Mouse (Mus musculus) embryonic facial prominence, embryonic 11.5 days (tissue): ENCODE data around the gene Rras. TPM values are rescaled to one million over a fixed set of nuclear protein-coding genes. Genes with fewer than 3 reads are reported as not detected.

ENCODE experiments used
- ATAC-seq: fragments of 200-750 bp; cut with Nextera tagmentation; replicated peaks from 2 replicates; pipeline ENCODE4 v1.8.0; 2017; ENCODE audit warnings: low read depth; ENCODE audit not compliant: insufficient number of reproducible peaks, low FRiP score, low TSS enrichment
- DNase-seq: peaks from one replicate; pipeline ENCODE4 v3.0.0-alpha.2; 2015; ENCODE audit warnings: low spot score
- H3K27ac ChIP-seq: fragments of 300-500 bp; sonication (generic); replicated peaks from 2 replicates; pipeline ENCODE4 v1.5.1; 2014; ENCODE audit warnings: mild to moderate bottlenecking, low read depth, low read length, control low read depth
- H3K27me3 ChIP-seq: fragments of 300-500 bp; sonication (generic); 2 replicates; pipeline ENCODE4 v1.6.1; 2014; ENCODE audit warnings: mild to moderate bottlenecking, low read length, moderate library complexity, mixed read lengths; ENCODE audit not compliant: control insufficient read depth, insufficient read depth
- H3K36me3 ChIP-seq: fragments of 300-500 bp; sonication (generic); replicated peaks from 2 replicates; pipeline ENCODE4 v1.6.1; 2014; ENCODE audit warnings: low read depth, mild to moderate bottlenecking, low read length, moderate library complexity, mixed read lengths; ENCODE audit not compliant: control insufficient read depth, insufficient read depth
- H3K4me1 ChIP-seq: fragments of 300-500 bp; sonication (generic); 2 replicates; pipeline ENCODE4 v1.6.1; 2014; ENCODE audit warnings: low read length, mixed read lengths; ENCODE audit not compliant: control insufficient read depth, insufficient read depth
- H3K4me2 ChIP-seq: fragments of 300-500 bp; sonication (generic); 2 replicates; pipeline ENCODE4 v1.6.1; 2014; ENCODE audit warnings: low read depth, mild to moderate bottlenecking, control low read depth, low read length, moderate library complexity
- H3K4me3 ChIP-seq: fragments of 300-500 bp; sonication (generic); 2 replicates; pipeline ENCODE4 v1.5.1; 2014; ENCODE audit warnings: low read depth, low read length, control low read depth
- H3K9ac ChIP-seq: fragments of 300-500 bp; sonication (generic); replicated peaks from 2 replicates; pipeline ENCODE4 v1.6.1; 2014; ENCODE audit warnings: mild to moderate bottlenecking, control low read depth, low read length
- H3K9me3 ChIP-seq: fragments of 300-500 bp; sonication (generic); replicated peaks from 2 replicates; pipeline ENCODE4 v1.6.1; 2016; ENCODE audit warnings: mild to moderate bottlenecking, low read length, inconsistent platforms, mixed read lengths; ENCODE audit not compliant: control insufficient read depth
- WGBS: fragments of 180-500 bp; shearing (Covaris S2); extraction: QIAGEN DNeasy Blood & Tissue Kit; methylation state at CpG from one replicate; pipeline ENCODE4 v1.1.7; 2014; 5-methylcytosine and 5-hydroxymethylcytosine counted together
- polyA plus RNA-seq: library from polyadenylated mRNA; unstranded; fragments of >200 nt; fragmentation: Nextera tagmentation; extraction: Ambion mirVana; gene quantifications from 2 replicates; pipeline ENCODE4 v1.2.1, GENCODE M21; 2014

Gene Rras
- polyA plus RNA-seq, 1 experiment from 2014 or later, result 18.5 TPM

DNA sequence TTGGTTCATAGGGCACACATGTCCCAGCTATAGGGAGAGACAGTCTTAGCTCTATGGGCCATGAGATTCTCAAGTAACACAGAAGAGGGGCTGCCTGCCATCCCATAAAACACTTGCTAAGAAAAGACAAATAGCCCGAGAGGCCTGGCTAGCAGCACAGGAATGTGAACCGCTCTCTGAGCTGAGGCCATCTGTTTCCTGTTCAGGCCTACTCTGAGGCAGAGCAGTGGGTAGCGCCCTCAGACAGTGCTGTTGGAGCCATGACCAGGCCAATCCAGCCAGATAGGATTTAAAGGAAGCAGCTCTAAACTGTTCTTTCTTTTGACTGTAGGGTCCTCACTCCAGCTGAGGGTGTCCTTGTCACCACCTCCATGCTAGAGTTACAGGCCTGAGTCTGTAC lies 13.2 kb upstream of the Rras start:
- ATAC-seq (no peak), DNase-seq (no peak)
- H3K27me3 ChIP-seq, result no peaks in the 10 kb centered on the region
- WGBS, result 78% methylated on average over 3 of the region's 3 CpGs
- H3K36me3 ChIP-seq, result peaks cover 51% of the 10 kb centered on the region
- H3K9me3 ChIP-seq, result no peaks in the 10 kb centered on the region
- H3K4me2 ChIP-seq, result no peak overlapping the region
- no peaks in the 10 kb centered on the region for H3K4me1 ChIP-seq
- no peak overlapping the region for H3K27ac ChIP-seq
- H3K9ac ChIP-seq, result no peak overlapping the region
- H3K4me3 ChIP-seq, result no peak overlapping the region

- Histone ChIP-seq H3K27me3 (no peaks in the 10 kb centered on the region), H3K36me3 (peaks cover 51% of the 10 kb centered on the region), H3K4me3 (no peak overlapping the region), H3K4me2 (no peak overlapping the region), H3K4me1 (no peaks in the 10 kb centered on the region), H3K27ac (no peak overlapping the region), H3K9ac (no peak overlapping the region), H3K9me3 (no peaks in the 10 kb centered on the region)
- WGBS, result 88% methylated on average over 6 of the region's 6 CpGs
- DNase-seq (no peak), ATAC-seq (no peak)
Measured at GRCm38 (mm10) chr7:45005321-45005992, 12.3 kb upstream of the Rras start.

DNA sequence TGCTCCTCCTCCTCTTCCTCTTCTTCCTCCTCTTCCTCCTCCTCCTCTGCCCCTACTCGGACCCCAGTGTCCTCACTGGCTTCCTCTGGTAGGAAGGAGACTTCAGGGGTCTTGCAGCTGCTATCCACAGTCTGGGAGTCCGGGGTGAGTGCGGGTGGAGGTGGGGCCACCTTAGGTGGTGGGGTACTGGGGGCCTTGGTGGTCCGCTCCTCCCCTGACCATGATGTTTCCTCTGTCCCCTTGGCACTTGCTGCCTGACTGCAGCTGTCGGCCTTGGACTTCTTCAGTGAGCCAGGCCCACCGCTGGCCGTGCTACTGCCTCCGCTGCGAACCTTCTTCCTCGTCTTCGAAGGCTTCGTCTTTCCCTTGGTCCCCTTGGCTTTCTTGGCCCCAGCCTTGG lies 11.3 kb upstream of the Rras start:
- no peak overlapping the region for H3K9ac ChIP-seq
- H3K27me3 ChIP-seq, result no peaks in the 10 kb centered on the region
- H3K36me3 ChIP-seq, result peaks cover 46% of the 10 kb centered on the region
- H3K9me3 ChIP-seq, result no peaks in the 10 kb centered on the region
- no peaks in the 10 kb centered on the region for H3K4me1 ChIP-seq
- H3K4me3 ChIP-seq, result no peak overlapping the region
- 96% methylated on average over 12 of the region's 12 CpGs for WGBS
- ATAC-seq, result no peak
- no peak overlapping the region for H3K4me2 ChIP-seq
- DNase-seq, result no peak
- no peak overlapping the region for H3K27ac ChIP-seq

GRCm38 (mm10) chr7:45007141-45007540 lies 10.6 kb upstream of the Rras start:
- WGBS, result 96% methylated on average over 29 of the region's 29 CpGs
- H3K9ac ChIP-seq, result no peak overlapping the region
- no peak overlapping the region; the same call in 1 of the 2 replicates for H3K4me2 ChIP-seq
- no peaks in the 10 kb centered on the region for H3K4me1 ChIP-seq
- no peak overlapping the region for H3K27ac ChIP-seq
- H3K36me3 ChIP-seq, result peaks cover 50% of the 10 kb centered on the region
- ATAC-seq, result no peak
- no peaks in the 10 kb centered on the region for H3K9me3 ChIP-seq
- H3K4me3 ChIP-seq, result no peak overlapping the region
- DNase-seq, result no peak
- H3K27me3 ChIP-seq, result no peaks in the 10 kb centered on the region

DNA sequence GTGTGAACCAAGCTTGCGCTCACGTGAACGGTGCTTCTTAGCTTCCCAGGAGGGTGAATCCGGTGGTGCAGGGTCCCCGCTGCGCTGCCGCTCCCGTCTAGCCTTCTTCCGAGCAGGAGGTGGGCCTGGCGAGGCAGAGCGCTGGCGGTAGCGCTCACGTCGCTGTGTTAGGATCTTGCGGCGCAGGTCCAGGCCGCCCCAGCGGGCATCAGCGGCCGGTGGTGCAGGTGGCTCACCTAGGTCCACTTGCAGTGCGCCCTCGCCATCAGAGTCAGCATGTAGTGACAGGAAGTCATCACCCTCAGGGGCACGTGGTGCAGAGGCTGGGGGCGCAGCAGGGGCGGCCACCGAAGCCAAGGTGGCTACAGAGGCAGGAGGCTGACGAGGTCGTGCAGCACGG lies 9.9 kb upstream of the Rras start:
- no peak overlapping the region for H3K9ac ChIP-seq
- H3K27ac ChIP-seq, result no peak overlapping the region
- peaks cover 49% of the 10 kb centered on the region for H3K36me3 ChIP-seq
- H3K4me1 ChIP-seq, result no peaks in the 10 kb centered on the region
- no peak overlapping the region for H3K4me2 ChIP-seq
- no peaks in the 10 kb centered on the region for H3K9me3 ChIP-seq
- DNase-seq (no peak), ATAC-seq (no peak)
- H3K4me3 ChIP-seq, result no peak overlapping the region
- WGBS, result 94% methylated on average over 30 of the region's 30 CpGs
- no peaks in the 10 kb centered on the region for H3K27me3 ChIP-seq

DNA sequence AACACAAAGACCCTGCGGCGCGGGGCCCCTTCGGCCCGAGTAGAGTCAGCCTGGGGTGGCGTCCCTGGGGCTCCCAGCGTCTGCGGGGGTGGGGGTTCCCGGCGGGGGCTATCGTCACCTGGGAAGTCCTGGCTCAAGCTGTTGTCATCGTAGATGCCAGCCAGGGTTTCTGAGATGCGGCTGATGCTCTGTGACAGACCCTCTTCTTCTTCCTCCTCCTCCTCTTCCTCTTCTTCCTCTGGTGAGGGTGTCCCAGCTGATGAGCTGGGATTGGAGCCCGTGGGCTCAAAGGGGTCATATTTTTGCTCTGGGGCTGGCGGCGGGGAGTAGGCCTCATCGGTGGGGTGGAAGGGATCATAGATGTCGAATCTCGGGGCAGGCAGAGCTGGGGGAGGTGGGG lies 9.3 kb upstream of the Rras start:
- Histone ChIP-seq H3K9me3 (no peaks in the 10 kb centered on the region), H3K9ac (no peak overlapping the region), H3K27ac (no peak overlapping the region), H3K4me3 (no peak overlapping the region), H3K27me3 (no peaks in the 10 kb centered on the region), H3K36me3 (peaks cover 44% of the 10 kb centered on the region), H3K4me1 (no peaks in the 10 kb centered on the region), H3K4me2 (no peak overlapping the region)
- ATAC-seq, result no peak
- no peak for DNase-seq
- WGBS, result 93% methylated on average over 19 of the region's 19 CpGs

DNA sequence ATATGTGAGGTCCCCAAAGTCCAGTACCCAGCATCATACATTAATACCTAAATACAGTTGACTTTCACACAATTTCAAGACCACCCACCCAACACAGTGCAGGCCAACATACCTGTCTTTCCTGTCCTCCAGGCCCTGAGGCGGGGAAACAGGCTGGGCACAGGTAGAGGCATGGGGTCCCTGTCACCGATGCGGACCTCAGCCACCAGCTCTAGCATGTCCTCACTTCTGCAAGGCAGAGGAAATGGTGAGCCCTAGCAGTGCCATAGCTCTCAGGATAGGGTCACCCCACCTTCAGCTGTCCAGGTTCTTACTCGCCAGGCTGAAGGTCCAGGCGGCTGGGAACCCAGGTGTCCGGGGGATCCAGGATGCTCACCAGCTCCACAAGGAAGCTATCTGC lies 5.8 kb upstream of the Rras start:
- Histone ChIP-seq H3K9me3 (no peaks in the 10 kb centered on the region), H3K27me3 (no peaks in the 10 kb centered on the region), H3K4me3 (no peak overlapping the region), H3K4me2 (no peak overlapping the region), H3K4me1 (peaks cover 2% of the 10 kb centered on the region; the same call in 1 of the 2 replicates), H3K27ac (no peak overlapping the region), H3K36me3 (peaks cover 24% of the 10 kb centered on the region), H3K9ac (no peak overlapping the region)
- WGBS, result 95% methylated on average over 6 of the region's 6 CpGs
- no peak for DNase-seq
- no peak for ATAC-seq

DNA sequence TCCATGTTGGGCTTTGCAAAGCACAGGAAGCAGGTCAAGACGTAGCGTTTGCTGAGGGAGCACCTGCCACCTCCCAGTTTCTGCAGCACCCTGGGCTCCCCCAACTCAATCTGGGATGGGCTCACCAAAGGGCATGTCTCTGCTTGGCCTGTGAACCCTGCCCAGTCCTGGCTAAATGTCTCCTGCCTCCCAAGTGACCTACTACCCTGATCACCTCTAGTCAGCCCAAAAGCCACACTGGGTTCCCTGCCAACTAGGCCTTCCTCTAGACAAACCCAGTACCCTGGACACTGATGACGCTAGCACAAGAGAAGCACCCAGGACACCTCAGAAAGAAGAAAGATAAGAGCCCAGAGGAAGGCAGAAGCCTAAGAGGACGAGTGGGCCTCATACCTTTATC lies 4.9 kb upstream of the Rras start:
- Histone ChIP-seq H3K27me3 (no peaks in the 10 kb centered on the region), H3K36me3 (peaks cover 16% of the 10 kb centered on the region), H3K9me3 (no peaks in the 10 kb centered on the region), H3K27ac (no peak overlapping the region), H3K4me3 (no peak overlapping the region), H3K4me1 (peaks cover 2% of the 10 kb centered on the region; the same call in 1 of the 2 replicates), H3K9ac (no peak overlapping the region), H3K4me2 (no peak overlapping the region)
- ATAC-seq (no peak), DNase-seq (no peak)
- WGBS, result 92% methylated on average over 4 of the region's 4 CpGs
